Mouse (Mus musculus): ENCODE measurements around the gene Stx3. TPM values are rescaled to one million over a fixed set of nuclear protein-coding genes. Genes with fewer than 3 reads are reported as not detected.

Stx3 gene
- polyA plus RNA-seq, 1 experiment, result 10.4 TPM

DNA sequence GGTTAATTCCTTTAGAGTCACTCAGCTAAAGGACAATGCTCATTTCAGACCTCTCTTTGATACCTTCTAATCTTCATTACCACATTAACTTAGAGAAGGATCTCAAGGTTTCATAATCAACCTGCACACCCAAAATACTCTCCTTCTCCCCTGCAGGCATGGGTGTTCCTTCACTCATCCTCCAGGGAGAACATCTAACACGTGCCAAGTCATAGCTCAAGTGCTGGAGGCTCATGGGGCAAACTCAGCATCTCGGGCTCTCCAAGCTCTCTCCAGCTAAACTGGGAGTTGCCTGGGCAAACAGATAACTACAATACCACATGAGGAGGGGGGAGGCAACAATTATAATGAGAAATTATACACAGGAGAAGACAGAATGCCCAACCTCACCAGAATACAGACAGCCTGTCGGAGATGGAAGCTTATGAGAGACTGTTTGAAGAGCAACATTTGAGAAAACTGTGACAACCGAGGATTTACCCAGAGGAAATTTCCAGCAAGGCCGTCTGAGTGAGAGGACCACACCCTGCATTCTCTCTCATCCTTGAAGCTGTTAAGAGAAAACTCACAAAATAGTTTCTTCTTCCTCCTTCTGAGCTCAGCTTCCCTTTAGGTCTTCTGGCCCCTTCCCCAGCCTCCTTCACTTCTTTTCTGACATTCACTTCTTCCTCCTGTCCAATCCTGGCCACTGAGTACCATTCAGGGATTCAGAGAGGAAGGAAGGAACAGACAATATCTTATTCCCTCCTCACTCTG, 9.0 kb downstream of the Stx3 start:
- Histone ChIP-seq H3K4me1 (ENCODE audit: control insufficient read depth, insufficient read depth, low read length) (peaks cover 23% of the 10 kb centered on the region), H3K27ac (ENCODE audit: insufficient read depth, low read length) (peak overlapping the region; percentile 83), H3K4me3 (ENCODE audit: insufficient read depth, low read length) (no peak overlapping the region)
- TF ChIP-seq CTCF (IDR thresholded peaks at IDR 0.05; ENCODE audit: borderline replicate concordance, insufficient read depth, low read length) (no peak), POLR2A (IDR thresholded peaks at IDR 0.05; ENCODE audit: low read depth, low read length) (no peak)

DNA sequence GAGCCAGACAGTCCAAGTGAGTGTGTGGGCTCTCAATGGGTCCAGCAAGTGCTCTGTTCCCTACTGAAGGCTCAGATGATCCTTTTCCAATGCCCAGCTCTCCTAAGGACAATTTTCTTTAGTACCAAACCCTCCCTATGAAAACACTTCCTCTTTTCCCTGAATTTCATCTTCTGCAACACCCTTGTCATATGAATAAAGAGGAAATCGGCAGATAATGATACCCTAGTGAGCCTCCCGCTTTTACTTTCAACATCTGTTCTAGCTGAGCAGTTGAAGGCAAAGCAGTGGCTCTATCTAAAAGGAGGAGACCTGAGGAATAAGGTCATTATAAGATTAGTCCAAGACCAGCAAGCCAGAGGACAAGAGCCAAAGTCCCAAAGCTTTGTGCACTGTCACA, 10.8 kb downstream of the Stx3 start:
- TF ChIP-seq CTCF (IDR thresholded peaks at IDR 0.05; ENCODE audit: borderline replicate concordance, insufficient read depth, low read length) (no peak), POLR2A (IDR thresholded peaks at IDR 0.05; ENCODE audit: low read depth, low read length) (no peak)
- H3K4me1 ChIP-seq (ENCODE audit: control insufficient read depth, insufficient read depth, low read length), result peaks cover 18% of the 10 kb centered on the region
- H3K27ac ChIP-seq (ENCODE audit: insufficient read depth, low read length), result no peak overlapping the region
- H3K4me3 ChIP-seq (ENCODE audit: insufficient read depth, low read length), result no peak overlapping the region

DNA sequence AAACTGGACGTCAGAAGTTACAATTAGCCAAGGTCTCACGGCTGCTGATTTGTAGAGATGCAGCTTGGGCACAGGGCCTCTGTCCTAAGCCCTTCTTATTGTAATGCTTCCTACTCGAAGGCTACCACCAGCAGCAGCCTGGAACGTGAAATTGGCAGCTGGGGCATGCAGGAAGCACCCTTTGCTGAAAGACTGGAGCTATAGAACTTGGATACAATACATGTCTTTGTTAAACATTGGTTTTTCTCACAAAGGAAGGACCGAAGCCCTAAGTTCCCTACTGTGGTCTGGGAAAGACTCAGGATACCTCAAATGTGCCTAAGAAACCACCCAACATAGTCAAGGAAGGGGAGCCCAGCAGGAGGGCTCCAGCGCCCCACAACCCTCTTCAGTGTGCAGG, 11.4 kb downstream of the Stx3 start:
- no peak overlapping the region for H3K27ac ChIP-seq (ENCODE audit: insufficient read depth, low read length)
- H3K4me3 ChIP-seq (ENCODE audit: insufficient read depth, low read length), result no peak overlapping the region
- peaks cover 16% of the 10 kb centered on the region for H3K4me1 ChIP-seq (ENCODE audit: control insufficient read depth, insufficient read depth, low read length)
- no peak for TF ChIP-seq CTCF (IDR thresholded peaks at IDR 0.05; ENCODE audit: borderline replicate concordance, insufficient read depth, low read length)
- no peak for TF ChIP-seq POLR2A (IDR thresholded peaks at IDR 0.05; ENCODE audit: low read depth, low read length)

DNA sequence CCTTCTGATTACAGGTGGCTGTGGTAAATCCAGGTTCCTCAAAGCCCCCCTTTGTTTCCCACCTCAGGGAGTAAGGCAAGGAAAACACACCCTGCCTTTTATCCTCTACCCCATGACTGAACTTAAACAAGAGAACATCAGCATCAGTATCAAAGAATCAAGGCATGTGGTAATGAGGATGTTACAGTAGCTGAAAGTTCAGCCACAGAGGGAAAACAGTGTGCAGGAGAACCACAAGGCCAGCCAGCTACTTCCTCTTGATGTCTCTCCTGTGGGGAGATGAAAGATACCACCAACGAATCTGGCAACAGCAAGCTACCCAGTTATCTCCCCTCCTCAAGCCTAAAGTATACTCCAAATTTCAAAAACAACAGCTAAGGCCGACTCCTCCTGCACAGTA, 12.0 kb downstream of the Stx3 start:
- no peak overlapping the region for H3K27ac ChIP-seq (ENCODE audit: insufficient read depth, low read length)
- no peak for TF ChIP-seq CTCF (IDR thresholded peaks at IDR 0.05; ENCODE audit: borderline replicate concordance, insufficient read depth, low read length)
- TF ChIP-seq POLR2A (IDR thresholded peaks at IDR 0.05; ENCODE audit: low read depth, low read length), result no peak
- peaks cover 15% of the 10 kb centered on the region for H3K4me1 ChIP-seq (ENCODE audit: control insufficient read depth, insufficient read depth, low read length)
- no peak overlapping the region for H3K4me3 ChIP-seq (ENCODE audit: insufficient read depth, low read length)

DNA sequence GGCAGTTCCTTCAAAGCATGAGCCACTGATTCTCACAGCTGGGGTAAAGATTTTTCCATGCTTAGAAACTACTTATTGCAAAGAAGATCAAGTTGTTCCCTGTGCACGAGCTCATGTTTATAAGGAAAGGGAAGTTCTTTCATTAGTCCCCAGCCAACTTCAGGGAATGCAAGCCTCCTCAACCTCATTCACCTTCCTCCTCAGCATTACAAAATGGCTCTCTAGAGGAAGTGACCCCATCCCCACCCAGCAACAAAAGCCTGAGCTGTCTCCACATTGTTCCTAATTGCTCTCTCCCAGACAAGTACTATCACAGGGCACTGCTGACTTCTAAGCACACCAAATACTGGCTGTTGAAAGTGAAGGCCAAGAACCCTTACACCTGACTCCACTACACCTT, 14.8 kb downstream of the Stx3 start:
- TF ChIP-seq CTCF (IDR thresholded peaks at IDR 0.05; ENCODE audit: borderline replicate concordance, insufficient read depth, low read length) (no peak), POLR2A (IDR thresholded peaks at IDR 0.05; ENCODE audit: low read depth, low read length) (no peak)
- peaks cover 3% of the 10 kb centered on the region; the same call in 1 of the 2 replicates for H3K4me1 ChIP-seq (ENCODE audit: control insufficient read depth, insufficient read depth, low read length)
- H3K27ac ChIP-seq (ENCODE audit: insufficient read depth, low read length), result no peak overlapping the region
- H3K4me3 ChIP-seq (ENCODE audit: insufficient read depth, low read length), result no peak overlapping the region

DNA sequence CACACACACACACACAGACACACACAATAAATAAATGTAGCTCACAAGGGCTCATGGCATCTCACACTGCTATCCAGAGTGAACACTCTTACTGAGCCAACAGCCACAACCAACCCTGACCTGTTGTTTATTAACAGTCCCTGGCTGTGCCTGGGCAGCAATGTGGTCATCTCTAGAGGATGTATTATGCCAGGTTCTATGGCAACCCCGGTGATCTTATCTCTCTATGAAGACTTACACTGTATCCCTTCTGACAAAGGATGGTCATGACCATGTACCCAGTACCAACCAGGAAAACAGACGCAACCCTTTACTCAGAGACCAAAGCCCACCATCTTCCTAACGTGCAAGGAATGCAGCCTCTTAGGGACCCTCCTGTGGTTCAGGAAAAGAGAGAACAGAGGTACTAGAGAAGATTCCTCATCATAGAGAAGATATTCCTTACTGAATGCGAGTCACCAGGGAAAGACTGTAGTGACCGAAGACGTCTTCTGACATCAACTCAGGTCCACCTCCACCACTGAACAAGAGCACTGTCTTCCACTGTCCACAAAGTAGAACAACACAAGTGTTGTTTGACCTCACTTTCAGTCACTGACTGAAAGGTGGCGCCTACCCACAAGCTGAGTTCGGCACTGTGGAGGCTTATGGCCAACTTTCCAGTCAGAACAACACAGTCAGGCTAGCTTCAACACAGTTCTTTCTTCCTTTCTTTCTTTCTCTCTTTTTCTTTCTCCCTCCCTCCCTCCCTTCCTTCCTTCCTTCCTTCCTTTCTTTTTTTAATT, 18.5 kb downstream of the Stx3 start:
- Histone ChIP-seq H3K4me1 (ENCODE audit: control insufficient read depth, insufficient read depth, low read length) (peaks cover 3% of the 10 kb centered on the region; the same call in 1 of the 2 replicates), H3K4me3 (ENCODE audit: insufficient read depth, low read length) (no peak overlapping the region), H3K27ac (ENCODE audit: insufficient read depth, low read length) (no peak overlapping the region)
- no peak for TF ChIP-seq POLR2A (IDR thresholded peaks at IDR 0.05; ENCODE audit: low read depth, low read length)
- TF ChIP-seq CTCF (IDR thresholded peaks at IDR 0.05; ENCODE audit: borderline replicate concordance, insufficient read depth, low read length), result no peak

DNA sequence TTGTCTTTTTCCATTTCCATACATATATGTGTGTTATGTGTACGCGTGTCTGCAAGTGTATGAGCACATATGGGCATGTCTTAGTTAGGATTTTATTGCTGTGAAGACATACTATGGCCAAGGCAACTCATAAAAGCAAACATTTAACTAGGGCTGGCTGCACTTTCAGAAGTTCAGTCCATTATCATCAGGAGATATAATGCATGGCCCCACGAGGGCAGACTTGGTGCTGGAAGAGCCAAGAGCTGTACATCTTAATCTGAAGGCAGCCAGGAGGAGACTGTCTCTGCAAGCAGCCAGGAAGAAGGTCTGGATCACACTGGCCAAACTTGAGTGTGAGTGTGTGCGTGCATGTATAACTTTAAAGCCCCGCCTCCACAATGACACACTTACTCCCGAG, 24.8 kb downstream of the Stx3 start:
- Histone ChIP-seq H3K4me3 (ENCODE audit: insufficient read depth, low read length) (no peak overlapping the region), H3K27ac (ENCODE audit: insufficient read depth, low read length) (no peak overlapping the region), H3K4me1 (ENCODE audit: control insufficient read depth, insufficient read depth, low read length) (no peaks in the 10 kb centered on the region)
- no peak for TF ChIP-seq CTCF (IDR thresholded peaks at IDR 0.05; ENCODE audit: borderline replicate concordance, insufficient read depth, low read length)
- TF ChIP-seq POLR2A (IDR thresholded peaks at IDR 0.05; ENCODE audit: low read depth, low read length), result no peak

DNA sequence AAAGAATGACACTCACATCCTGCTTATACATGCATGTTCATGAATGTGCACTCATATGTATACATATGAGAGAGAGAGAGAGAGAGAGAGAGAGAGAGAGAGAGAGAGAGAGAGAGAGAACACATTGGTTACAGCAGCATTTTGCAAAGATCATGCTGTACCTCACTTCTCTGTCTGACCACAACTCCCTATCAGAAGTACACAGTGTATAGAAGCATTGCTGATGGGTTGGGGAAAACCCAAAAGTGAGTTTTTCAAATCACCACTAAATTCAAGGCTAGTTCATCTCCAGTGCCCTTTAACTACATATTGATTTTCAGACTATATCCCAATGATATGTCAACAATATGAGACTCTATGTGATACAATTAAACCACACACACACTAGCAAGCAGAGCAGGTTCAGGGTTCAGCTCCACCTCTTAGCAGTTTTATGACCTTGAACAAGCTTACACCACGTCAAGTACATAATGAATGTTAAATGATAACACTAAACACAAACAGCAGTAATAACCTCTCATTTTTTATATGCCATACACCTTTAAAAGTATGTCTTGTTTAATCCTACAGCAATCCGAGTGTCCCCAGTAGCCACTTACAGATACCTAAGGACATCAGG, 25.4 kb downstream of the Stx3 start:
- no peaks in the 10 kb centered on the region for H3K4me1 ChIP-seq (ENCODE audit: control insufficient read depth, insufficient read depth, low read length)
- no peak overlapping the region for H3K27ac ChIP-seq (ENCODE audit: insufficient read depth, low read length)
- no peak for TF ChIP-seq CTCF (IDR thresholded peaks at IDR 0.05; ENCODE audit: borderline replicate concordance, insufficient read depth, low read length)
- TF ChIP-seq POLR2A (IDR thresholded peaks at IDR 0.05; ENCODE audit: low read depth, low read length), result no peak
- H3K4me3 ChIP-seq (ENCODE audit: insufficient read depth, low read length), result no peak overlapping the region

DNA sequence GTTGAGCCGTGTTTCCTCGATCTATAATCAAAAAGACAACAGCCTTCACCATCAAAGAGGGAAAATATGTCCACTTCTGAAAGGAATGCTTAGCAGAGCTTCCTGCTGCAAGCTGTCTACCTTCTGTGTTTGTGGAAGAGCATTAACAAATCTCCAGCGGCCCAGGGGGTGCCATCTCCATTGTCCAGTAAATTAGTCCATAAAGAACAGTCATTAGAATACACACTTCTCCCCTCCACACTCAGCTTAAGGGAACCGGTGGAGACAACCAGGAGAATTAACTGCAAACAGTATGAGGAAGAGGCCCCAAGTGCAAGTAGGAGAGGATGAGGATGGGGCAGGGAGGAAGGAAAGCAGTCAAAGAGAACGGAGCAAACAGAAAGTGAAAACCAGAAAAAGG, 27.4 kb downstream of the Stx3 start:
- Histone ChIP-seq H3K4me3 (ENCODE audit: insufficient read depth, low read length) (no peak overlapping the region), H3K27ac (ENCODE audit: insufficient read depth, low read length) (no peak overlapping the region), H3K4me1 (ENCODE audit: control insufficient read depth, insufficient read depth, low read length) (no peaks in the 10 kb centered on the region)
- TF ChIP-seq POLR2A (IDR thresholded peaks at IDR 0.05; ENCODE audit: low read depth, low read length) (no peak), CTCF (IDR thresholded peaks at IDR 0.05; ENCODE audit: borderline replicate concordance, insufficient read depth, low read length) (no peak)

DNA sequence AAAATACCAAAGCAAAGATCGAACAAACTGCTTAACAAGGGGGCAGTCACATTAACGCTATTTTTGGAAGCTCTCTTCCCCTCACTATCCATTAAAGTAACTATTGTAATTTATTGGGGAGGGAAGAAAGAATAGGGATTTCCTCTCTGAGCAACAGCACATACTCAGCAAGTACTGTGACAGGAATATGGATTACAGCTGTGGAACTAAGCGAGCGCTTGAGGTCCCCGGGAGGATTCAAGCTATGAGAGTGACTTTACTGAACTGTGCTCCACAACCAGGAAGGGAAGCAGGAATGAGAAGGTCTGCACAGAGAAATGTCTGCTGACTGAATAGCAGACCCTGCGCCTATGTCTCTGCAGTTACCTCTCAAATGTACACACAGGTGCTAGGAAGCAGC, 30.3 kb downstream of the Stx3 start:
- no peaks in the 10 kb centered on the region for H3K4me1 ChIP-seq (ENCODE audit: control insufficient read depth, insufficient read depth, low read length)
- TF ChIP-seq POLR2A (IDR thresholded peaks at IDR 0.05; ENCODE audit: low read depth, low read length) (no peak), CTCF (IDR thresholded peaks at IDR 0.05; ENCODE audit: borderline replicate concordance, insufficient read depth, low read length) (no peak)
- H3K27ac ChIP-seq (ENCODE audit: insufficient read depth, low read length), result no peak overlapping the region
- H3K4me3 ChIP-seq (ENCODE audit: insufficient read depth, low read length), result no peak overlapping the region

Data from embryonic fibroblast, embryonic 13.5 days (primary cell).